Mouse (Mus musculus) monocyte, adult 5-6 weeks (primary cell): ENCODE results near the gene Itga2. TPM values are rescaled to one million over a fixed set of nuclear protein-coding genes. Genes with fewer than 3 reads are reported as not detected.

Source experiments
- ATAC-seq: fragments of 153-309, 156-312 bp; replicated peaks from 2 replicates; pipeline ENCODE4 v1.8.0; 2017; ENCODE audit warnings: mild to moderate bottlenecking; ENCODE audit not compliant: low TSS enrichment, insufficient number of reproducible peaks, severe bottlenecking, poor library complexity, low FRiP score
- total RNA-seq: library from RNA; stranded (forward); fragments of 200-1000, 200-491, 200-594 nt; gene quantifications from 3 replicates; pipeline ENCODE4 v1.2.3, GENCODE M21; 2017

Gene Itga2
- total RNA-seq, 1 experiment from 2014 or later: 30.9 TPM

DNA sequence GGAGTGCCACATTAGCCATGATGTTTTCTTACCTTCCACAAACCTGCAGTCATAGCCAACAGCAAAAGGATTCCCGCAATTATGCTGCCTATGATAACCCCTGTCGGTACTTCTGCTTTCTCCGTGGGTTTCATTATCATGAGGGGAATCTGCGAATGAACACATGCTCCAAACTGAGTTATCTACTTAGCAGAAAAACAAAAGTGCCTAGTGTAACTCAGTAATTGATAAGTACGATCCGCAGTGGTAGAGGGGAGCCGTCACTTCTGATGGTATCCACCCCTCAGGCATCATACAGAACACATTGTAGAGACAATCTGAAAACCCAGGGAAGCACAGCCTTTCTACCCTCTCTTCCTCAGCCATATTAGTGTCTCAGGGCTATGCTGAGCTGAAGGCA is 94.8 kb downstream of the Itga2 start:
- ATAC-seq: no peak

- peak; percentile 51 for ATAC-seq
These were observed 97.3 kb downstream of the Itga2 start for GRCm38 (mm10) chr13:114834580-114834979.

DNA sequence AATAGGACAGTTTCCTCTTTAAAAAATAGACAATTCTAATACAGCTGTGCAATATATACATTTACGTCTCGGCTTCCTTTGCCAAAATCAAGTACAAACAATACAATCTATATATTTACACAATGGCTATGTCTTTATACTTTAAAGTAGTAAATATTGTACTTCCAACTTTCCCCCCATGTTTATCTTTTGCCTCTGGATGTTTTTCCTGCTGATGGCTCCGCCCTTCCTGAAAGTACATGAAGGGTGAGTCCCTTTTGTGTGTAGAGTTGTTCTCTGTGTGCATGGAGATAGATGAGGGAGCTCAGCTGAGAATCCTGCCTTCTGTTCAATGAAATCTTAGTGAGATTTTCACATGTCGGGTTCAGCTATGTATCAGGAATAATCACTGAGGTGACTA is 98.5 kb downstream of the Itga2 start:
- no peak for ATAC-seq

DNA sequence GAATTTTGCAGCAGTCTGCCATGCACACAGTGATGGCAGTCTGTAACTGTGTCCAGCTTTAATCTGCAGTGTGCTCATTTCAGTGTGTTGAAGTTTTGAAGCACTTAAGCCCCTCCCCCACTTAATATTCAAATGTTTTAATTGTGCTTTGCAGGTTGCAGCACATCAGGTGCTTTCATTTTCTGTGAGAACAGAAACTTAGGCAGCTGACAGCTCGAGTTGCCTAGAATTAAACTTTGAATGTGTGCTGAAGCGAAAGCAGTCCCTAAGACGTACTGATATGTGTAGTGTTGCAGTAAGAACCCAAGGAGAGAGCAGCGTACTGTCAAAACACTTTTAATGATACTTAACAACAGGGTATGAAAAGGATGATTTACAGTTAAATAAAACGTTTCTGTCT is 99.1 kb downstream of the Itga2 start:
- ATAC-seq: no peak

- ATAC-seq: peak; percentile 51; the same call in 1 of the 2 replicates
These were observed 100.5 kb downstream of the Itga2 start for GRCm38 (mm10) chr13:114831367-114831833.

- no peak for ATAC-seq
These were observed 106.5 kb downstream of the Itga2 start for GRCm38 (mm10) chr13:114825377-114825855.

- no peak for ATAC-seq
These were observed 109.0 kb downstream of the Itga2 start for GRCm38 (mm10) chr13:114822871-114823270.

DNA sequence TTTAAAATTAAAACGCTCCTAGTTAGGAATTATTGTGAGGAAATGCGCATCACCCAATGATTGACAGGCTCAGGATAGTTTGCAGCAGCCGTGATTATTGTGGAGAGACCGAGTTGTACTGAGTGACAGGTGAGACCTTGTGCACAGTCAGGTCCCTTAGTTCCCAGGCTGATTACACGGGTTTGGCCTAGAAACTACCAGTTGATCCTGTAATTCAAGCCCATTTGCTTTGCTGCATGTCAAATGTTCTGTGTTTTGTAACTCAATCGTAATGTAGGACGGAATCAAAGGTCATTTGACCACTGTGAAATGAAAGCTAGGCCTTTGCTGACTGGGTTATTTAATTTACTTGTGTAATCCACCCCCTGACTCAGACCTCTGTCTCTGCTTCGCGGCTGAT is 113.4 kb downstream of the Itga2 start:
- ATAC-seq: no peak

DNA sequence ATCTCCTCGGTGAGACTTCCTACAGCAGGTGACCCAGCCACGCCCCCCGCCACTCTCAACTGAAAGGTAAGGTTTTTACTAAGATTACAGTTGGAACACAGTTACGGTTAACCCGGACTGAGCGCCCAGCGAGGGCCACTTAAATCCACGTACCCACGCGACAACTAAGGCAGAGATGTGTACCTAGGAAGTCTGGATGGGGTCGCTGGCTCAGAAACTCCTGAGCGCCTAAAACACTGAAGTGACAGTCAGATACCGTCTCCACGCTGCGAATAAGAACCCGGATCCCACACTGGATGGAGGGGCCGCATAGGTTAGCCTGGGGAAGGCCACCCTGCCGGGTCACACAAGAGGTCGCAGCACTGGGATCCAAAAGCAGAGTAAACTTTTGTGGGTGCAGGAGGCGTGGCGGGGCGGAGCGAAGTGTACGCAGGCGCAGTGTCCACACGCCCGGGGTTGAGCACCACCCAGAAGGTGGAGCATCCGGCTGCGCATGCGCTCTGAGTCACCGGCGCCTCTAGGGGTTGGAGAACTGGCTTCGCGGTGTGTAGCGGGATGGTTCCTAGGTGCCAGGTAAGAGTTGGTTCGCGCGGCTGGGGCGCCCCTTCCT is 114.0 kb downstream of the Itga2 start, which contains the start of gene Mocs2:
Gene Mocs2, plus strand, starts transcription at position 486 of the 610 bp plus-strand sequence.
- peak; percentile 94 for ATAC-seq

- ATAC-seq: no peak
These were observed 122.2 kb downstream of the Itga2 start for GRCm38 (mm10) chr13:114809624-114810210.

DNA sequence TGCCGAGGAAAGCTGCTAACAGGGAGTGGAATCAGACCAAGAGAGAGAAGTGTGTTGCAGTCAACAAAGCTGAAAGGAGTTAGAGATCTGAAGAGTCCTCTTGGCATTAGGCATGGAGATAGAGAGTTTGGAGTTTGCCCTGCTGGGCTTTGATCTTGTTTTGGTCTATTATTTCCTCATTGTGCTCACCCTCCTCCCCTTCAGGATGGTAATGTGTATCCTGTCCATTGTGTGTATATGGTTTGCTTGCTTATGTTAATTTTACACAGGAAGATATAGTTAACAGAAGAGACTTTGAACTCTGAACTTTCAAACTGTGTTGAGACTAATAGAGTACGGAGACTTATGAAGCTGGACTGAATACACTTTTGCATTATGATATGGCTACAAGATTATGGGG is 128.9 kb downstream of the Itga2 start:
- no peak for ATAC-seq

DNA sequence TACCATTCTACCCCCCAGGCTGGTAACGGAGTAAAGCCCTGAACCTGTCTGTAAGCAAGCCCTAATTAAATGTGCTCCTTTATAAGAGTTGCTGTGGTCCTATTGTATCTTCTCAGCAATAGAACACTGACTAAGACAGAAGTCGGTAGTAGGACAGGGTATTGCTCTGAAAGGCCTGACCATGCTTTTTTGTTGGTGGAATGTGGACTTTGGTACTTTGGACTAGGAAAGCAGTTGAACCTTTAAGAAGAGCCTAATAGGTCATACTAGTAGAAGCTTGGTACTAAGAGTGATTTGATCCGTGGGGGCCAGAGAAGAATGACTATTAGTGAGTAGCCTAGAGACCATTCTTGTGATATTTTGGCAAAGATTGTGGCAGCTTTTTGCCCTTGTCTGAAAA is 130.0 kb downstream of the Itga2 start:
- no peak for ATAC-seq

GRCm38 (mm10) chr13:114793250-114794030 is 138.5 kb downstream of the Itga2 start:
- ATAC-seq: no peak

DNA sequence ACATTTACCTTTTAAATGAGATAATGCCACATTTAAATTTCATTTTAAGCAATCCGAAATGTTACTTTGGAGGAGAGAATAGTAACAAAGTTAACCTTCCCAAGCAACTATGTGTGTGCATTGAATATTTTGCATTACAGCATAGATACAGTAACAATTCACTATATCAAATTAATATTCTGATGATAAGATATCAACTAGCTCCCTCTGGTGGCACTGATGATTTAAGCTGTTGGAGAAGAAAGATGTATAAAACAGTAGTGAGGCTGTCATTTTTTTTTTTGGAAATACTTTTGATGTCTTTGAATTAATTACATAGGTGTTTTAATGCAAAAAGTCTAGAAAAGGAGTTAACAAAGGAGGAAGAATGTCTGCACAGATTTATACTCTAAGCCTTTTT is 140.4 kb downstream of the Itga2 start:
- ATAC-seq: no peak

Other genes with a start within 250 kb of the Itga2 start
- gene Mocs2, start 113.9 kb downstream of the Itga2 start, total RNA-seq: 22.6 to 25.6 TPM (median 23.7 TPM) in 3 replicates
- gene Pelo, start 158.1 kb upstream of the Itga2 start, total RNA-seq: 4.1 to 6.7 TPM (median 6.7 TPM) in 3 replicates
- gene Gm49395, start 169.8 kb upstream of the Itga2 start, total RNA-seq: 1.1 TPM in 1 of 3 replicates, not detected in the others
- 1.8 to 2.1 TPM (median 2.1 TPM) in 3 replicates for gene Itga1, start 169.9 kb upstream of the Itga2 start, total RNA-seq